Mouse (Mus musculus) limb, embryonic 12.5 days (tissue): ENCODE results near the gene Stac. TPM values are rescaled to one million over a fixed set of nuclear protein-coding genes. Genes with fewer than 3 reads are reported as not detected.

Source experiments
- ATAC-seq: fragments of 200-750 bp; cut with Nextera tagmentation; 2 replicates; pipeline ENCODE4 v1.8.0; 2017; ENCODE audit warnings: low read depth, moderate TSS enrichment; ENCODE audit not compliant: insufficient number of reproducible peaks, insufficient read depth, low FRiP score, low TSS enrichment
- H3K27ac ChIP-seq: fragments of 300-500 bp; sonication (generic); 2 replicates; pipeline ENCODE4 v1.5.1; 2016; ENCODE audit warnings: mild to moderate bottlenecking, moderate library complexity
- H3K27me3 ChIP-seq: fragments of 300-500 bp; sonication (generic); 2 replicates; pipeline ENCODE4 v1.6.1; 2016; ENCODE audit warnings: mild to moderate bottlenecking, moderate library complexity
- H3K36me3 ChIP-seq: fragments of 300-500 bp; sonication (generic); 2 replicates; pipeline ENCODE4 v1.6.1; 2016; ENCODE audit warnings: mild to moderate bottlenecking, moderate library complexity
- H3K4me1 ChIP-seq: fragments of 300-500 bp; sonication (generic); replicated peaks from 2 replicates; pipeline ENCODE4 v1.6.1; 2016
- H3K4me2 ChIP-seq: fragments of 300-500 bp; sonication (generic); 2 replicates; pipeline ENCODE4 v1.6.1; 2016; ENCODE audit warnings: mild to moderate bottlenecking, moderate library complexity
- H3K4me3 ChIP-seq: fragments of 300-500 bp; sonication (generic); replicated peaks from 2 replicates; pipeline ENCODE4 v1.5.1; 2016; ENCODE audit warnings: mild to moderate bottlenecking
- H3K9ac ChIP-seq: fragments of 300-500 bp; sonication (generic); replicated peaks from 2 replicates; pipeline ENCODE4 v1.6.1; 2016; ENCODE audit warnings: mild to moderate bottlenecking, moderate library complexity
- H3K9me3 ChIP-seq: fragments of 300-500 bp; sonication (generic); 2 replicates; pipeline ENCODE4 v1.6.1; 2016; ENCODE audit warnings: mild to moderate bottlenecking, moderate library complexity
- WGBS: fragments of 180-500 bp; shearing (Covaris S2); methylation state at CpG from one replicate; pipeline ENCODE4 v1.1.7; 2016; 5-methylcytosine and 5-hydroxymethylcytosine counted together
- polyA plus RNA-seq: library from polyadenylated mRNA; unstranded; fragments of >200 nt; fragmentation: Nextera tagmentation; extraction: Ambion mirVana; gene quantifications from 2 replicates; pipeline ENCODE4 v1.2.1, GENCODE M21; 2016

Stac gene
- polyA plus RNA-seq, 1 experiment from 2014 or later = 5.1 TPM

- Histone ChIP-seq H3K4me1 (no peaks in the 10 kb centered on the region), H3K4me3 (no peak overlapping the region), H3K36me3 (no peaks in the 10 kb centered on the region), H3K4me2 (no peak overlapping the region), H3K27me3 (no peaks in the 10 kb centered on the region), H3K27ac (no peak overlapping the region), H3K9me3 (no peaks in the 10 kb centered on the region), H3K9ac (no peak overlapping the region)
- ATAC-seq = no peak
- WGBS = 78% methylated on average over 15 of the region's 15 CpGs
Measured at GRCm38 (mm10) chr9:111514586-111515473, 175.3 kb downstream of the Stac start.
